Mouse (Mus musculus): ENCODE data around the gene Tars. TPM values are rescaled to one million over a fixed set of nuclear protein-coding genes. Genes with fewer than 3 reads are reported as not detected.

Gene Tars
- polyA plus RNA-seq (2012; rRNA removed) (16.7 and 28.3 TPM in 2 replicates), polyA plus RNA-seq (2014; fragmentation: Nextera tagmentation; extraction: Ambion mirVana) (37.6 and 39.3 TPM in 2 replicates)

- no peaks in the 10 kb centered on the region for H3K27me3 ChIP-seq (ENCODE audit: control insufficient read depth, insufficient read depth, low read length)
- H3K4me1 ChIP-seq (replicated peaks; ENCODE audit: control insufficient read depth in 2 of 2, insufficient read depth in 2 of 2, low read length in 1 of 2), result peaks cover 0 to 16% of the 10 kb centered on the region in 2 experiments; a peak in 3 of 4 replicates
- TF ChIP-seq CTCF (IDR thresholded peaks at IDR 0.05; ENCODE audit: low read depth), result peak; percentile 38
- peak; percentile 37; the same call in 1 of the 2 replicates for TF ChIP-seq EP300 (IDR thresholded peaks at IDR 0.05; ENCODE audit: low read depth)
- peak; percentile 98 for DNase-seq (ENCODE audit: low read depth in 3 of 3, low spot score in 3 of 3)
- peak within 1 kb of the TSS; percentile 62 to 96 for H3K4me3 ChIP-seq (ENCODE audit: insufficient read depth in 1 of 2, low read depth in 2 of 2, low read length in 2 of 2)
- WGBS (ENCODE audit: insufficient replicate concordance), result under 1% methylated on average over 42 of the region's 42 CpGs
- H3K4me2 ChIP-seq (ENCODE audit: low read depth), result peak within 1 kb of the TSS; percentile 78
- no peaks in the 10 kb centered on the region for H3K9me3 ChIP-seq (ENCODE audit: control insufficient read depth, low read length)
- H3K27ac ChIP-seq, result peak within 1 kb of the TSS; percentile 5; the same call in 1 of the 2 replicates
- H3K36me3 ChIP-seq (replicated peaks; ENCODE audit: control insufficient read depth, insufficient read depth, low read depth), result peaks cover 1% of the 10 kb centered on the region
- peak; percentile 100 for ATAC-seq (ENCODE audit: insufficient read depth)
- peak within 1 kb of the TSS; percentile 80 for H3K9ac ChIP-seq (replicated peaks)
These were observed at the start of gene Tars for GRCm38 (mm10) chr15:11399356-11400067. Gene Tars, minus strand, starts transcription at chr15:11399665.

GRCm38 (mm10) chr15:11437361-11437760 lies 37.9 kb upstream of the Tars start:
- Histone ChIP-seq H3K4me3 (ENCODE audit: insufficient read depth in 1 of 2, low read depth in 2 of 2, low read length in 2 of 2) (no peak overlapping the region), H3K9ac (replicated peaks) (no peak overlapping the region), H3K36me3 (replicated peaks; ENCODE audit: control insufficient read depth, insufficient read depth, low read depth) (no peaks in the 10 kb centered on the region), H3K9me3 (ENCODE audit: control insufficient read depth, low read length) (no peaks in the 10 kb centered on the region), H3K27ac (no peak overlapping the region), H3K4me1 (replicated peaks; ENCODE audit: control insufficient read depth in 2 of 2, insufficient read depth in 2 of 2, low read length in 1 of 2) (no peaks in the 10 kb centered on the region), H3K4me2 (ENCODE audit: low read depth) (no peak overlapping the region), H3K27me3 (ENCODE audit: control insufficient read depth, insufficient read depth, low read length) (no peaks in the 10 kb centered on the region)
- no peak for TF ChIP-seq EP300 (IDR thresholded peaks at IDR 0.05; ENCODE audit: low read depth)
- TF ChIP-seq CTCF (IDR thresholded peaks at IDR 0.05; ENCODE audit: low read depth), result no peak
- 62% methylated on average over 4 of the region's 4 CpGs for WGBS (ENCODE audit: insufficient replicate concordance)
- no peak for ATAC-seq (ENCODE audit: insufficient read depth)
- no peak for DNase-seq (ENCODE audit: low read depth in 3 of 3, low spot score in 3 of 3)

- ATAC-seq (ENCODE audit: insufficient read depth), result no peak
- no peaks in the 10 kb centered on the region for H3K36me3 ChIP-seq (replicated peaks; ENCODE audit: control insufficient read depth, insufficient read depth, low read depth)
These were observed 37.3 kb upstream of the Tars start for GRCm38 (mm10) chr15:11436709-11437280.

GRCm38 (mm10) chr15:11426899-11427298 lies 27.4 kb upstream of the Tars start:
- no peak for TF ChIP-seq EP300 (IDR thresholded peaks at IDR 0.05; ENCODE audit: low read depth)
- no peak for TF ChIP-seq CTCF (IDR thresholded peaks at IDR 0.05; ENCODE audit: low read depth)
- DNase-seq (ENCODE audit: low read depth in 3 of 3, low spot score in 3 of 3), result no peak
- Histone ChIP-seq H3K9me3 (ENCODE audit: control insufficient read depth, low read length) (no peaks in the 10 kb centered on the region), H3K36me3 (replicated peaks; ENCODE audit: control insufficient read depth, insufficient read depth, low read depth) (no peaks in the 10 kb centered on the region), H3K27ac (no peak overlapping the region), H3K4me1 (replicated peaks; ENCODE audit: control insufficient read depth in 2 of 2, insufficient read depth in 2 of 2, low read length in 1 of 2) (no peaks in the 10 kb centered on the region), H3K4me3 (ENCODE audit: insufficient read depth in 1 of 2, low read depth in 2 of 2, low read length in 2 of 2) (no peak overlapping the region), H3K27me3 (ENCODE audit: control insufficient read depth, insufficient read depth, low read length) (no peaks in the 10 kb centered on the region), H3K4me2 (ENCODE audit: low read depth) (no peak overlapping the region), H3K9ac (replicated peaks) (no peak overlapping the region)
- ATAC-seq (ENCODE audit: insufficient read depth), result no peak
- 60% methylated on average over 2 of the region's 2 CpGs for WGBS (ENCODE audit: insufficient replicate concordance)

More at GRCm38 (mm10) chr15:11436709-11437280, 37.3 kb upstream of the Tars start:
- Histone ChIP-seq H3K27me3 (ENCODE audit: control insufficient read depth, insufficient read depth, low read length) (no peaks in the 10 kb centered on the region), H3K9ac (replicated peaks) (no peak overlapping the region), H3K4me2 (ENCODE audit: low read depth) (no peak overlapping the region), H3K9me3 (ENCODE audit: control insufficient read depth, low read length) (no peaks in the 10 kb centered on the region), H3K4me1 (replicated peaks; ENCODE audit: control insufficient read depth in 2 of 2, insufficient read depth in 2 of 2, low read length in 1 of 2) (no peaks in the 10 kb centered on the region), H3K4me3 (ENCODE audit: insufficient read depth in 1 of 2, low read depth in 2 of 2, low read length in 2 of 2) (no peak overlapping the region), H3K27ac (no peak overlapping the region)
- 71% methylated on average over 15 of the region's 15 CpGs for WGBS (ENCODE audit: insufficient replicate concordance)
- no peak for DNase-seq (ENCODE audit: low read depth in 3 of 3, low spot score in 3 of 3)
- TF ChIP-seq CTCF (IDR thresholded peaks at IDR 0.05; ENCODE audit: low read depth), result no peak
- TF ChIP-seq EP300 (IDR thresholded peaks at IDR 0.05; ENCODE audit: low read depth), result no peak

GRCm38 (mm10) chr15:11413484-11413883 lies 14.0 kb upstream of the Tars start:
- Histone ChIP-seq H3K27me3 (ENCODE audit: control insufficient read depth, insufficient read depth, low read length) (no peaks in the 10 kb centered on the region), H3K4me2 (ENCODE audit: low read depth) (no peak overlapping the region), H3K4me1 (replicated peaks; ENCODE audit: control insufficient read depth in 2 of 2, insufficient read depth in 2 of 2, low read length in 1 of 2) (no peaks in the 10 kb centered on the region), H3K36me3 (replicated peaks; ENCODE audit: control insufficient read depth, insufficient read depth, low read depth) (no peaks in the 10 kb centered on the region), H3K9ac (replicated peaks) (no peak overlapping the region), H3K4me3 (ENCODE audit: insufficient read depth in 1 of 2, low read depth in 2 of 2, low read length in 2 of 2) (no peak overlapping the region), H3K27ac (no peak overlapping the region), H3K9me3 (ENCODE audit: control insufficient read depth, low read length) (no peaks in the 10 kb centered on the region)
- ATAC-seq (ENCODE audit: insufficient read depth) (no peak), DNase-seq (ENCODE audit: low read depth in 3 of 3, low spot score in 3 of 3) (no peak)
- WGBS (ENCODE audit: insufficient replicate concordance), result 43% methylated on average over 1 of the region's 1 CpGs
- TF ChIP-seq EP300 (IDR thresholded peaks at IDR 0.05; ENCODE audit: low read depth) (no peak), CTCF (IDR thresholded peaks at IDR 0.05; ENCODE audit: low read depth) (no peak)
